Mouse (Mus musculus): ENCODE results near the gene Traf3ip2.

The Traf3ip2 gene

DNA sequence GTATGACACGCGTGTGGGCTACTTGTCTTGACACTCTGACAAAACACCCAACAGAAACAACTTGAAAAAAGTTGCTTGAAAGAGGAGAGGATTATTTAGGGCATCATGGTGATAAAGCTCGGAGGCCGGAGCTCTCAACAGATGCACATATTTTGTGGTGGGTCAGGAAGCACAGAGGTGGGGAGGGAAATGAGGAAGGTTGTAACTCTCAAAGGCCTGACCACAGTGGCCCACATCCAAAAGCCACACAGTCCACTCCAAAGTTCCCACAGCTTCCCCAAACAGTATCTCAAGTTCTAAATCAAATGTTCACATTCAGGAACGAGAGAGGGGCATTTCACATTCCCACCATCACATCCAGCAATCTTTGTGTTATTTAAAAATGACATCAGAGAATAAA lies 11.7 kb upstream of the Traf3ip2 start:
- DNase-seq = no peak

DNA sequence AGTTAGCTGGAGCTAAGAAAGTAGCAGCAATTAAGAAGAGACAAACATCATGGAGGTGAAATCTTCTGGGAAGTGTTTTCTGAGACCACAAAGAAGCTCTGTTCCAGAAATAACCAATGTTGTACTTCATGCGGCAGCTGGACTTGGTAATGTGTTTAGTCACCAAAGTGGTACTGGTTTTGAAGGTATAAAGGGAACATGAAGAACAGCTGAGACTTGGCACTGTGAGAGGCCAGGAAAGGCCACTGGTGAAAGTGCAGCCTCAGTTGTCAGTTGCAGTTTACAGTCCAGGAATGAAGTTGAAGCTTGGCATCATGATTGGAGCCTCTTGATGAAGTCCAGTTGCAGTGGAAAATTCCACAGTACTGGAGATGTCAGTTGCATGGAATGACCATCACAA lies 6.3 kb upstream of the Traf3ip2 start:
- DNase-seq = no peak

DNA sequence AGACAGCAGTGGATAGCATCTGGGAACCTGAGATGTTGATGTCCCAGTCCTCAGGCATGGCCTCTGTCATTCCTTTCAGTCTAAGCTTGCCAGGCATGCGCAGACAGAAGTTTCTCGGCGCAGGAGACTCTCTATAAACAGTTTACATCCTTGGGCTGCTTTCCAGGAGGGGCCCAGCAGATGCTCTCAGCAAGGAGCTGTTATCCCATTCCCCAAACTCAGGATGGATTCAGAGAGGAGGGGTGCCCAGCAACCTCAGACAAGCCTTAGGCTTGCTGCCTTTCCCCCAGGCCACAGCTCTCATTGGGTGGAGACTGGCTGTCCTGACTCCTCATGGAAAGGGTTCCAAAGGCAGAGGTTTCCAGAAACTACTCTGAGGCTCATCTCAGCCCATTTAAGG lies 1.5 kb upstream of the Traf3ip2 start:
- no peak for DNase-seq

DNA sequence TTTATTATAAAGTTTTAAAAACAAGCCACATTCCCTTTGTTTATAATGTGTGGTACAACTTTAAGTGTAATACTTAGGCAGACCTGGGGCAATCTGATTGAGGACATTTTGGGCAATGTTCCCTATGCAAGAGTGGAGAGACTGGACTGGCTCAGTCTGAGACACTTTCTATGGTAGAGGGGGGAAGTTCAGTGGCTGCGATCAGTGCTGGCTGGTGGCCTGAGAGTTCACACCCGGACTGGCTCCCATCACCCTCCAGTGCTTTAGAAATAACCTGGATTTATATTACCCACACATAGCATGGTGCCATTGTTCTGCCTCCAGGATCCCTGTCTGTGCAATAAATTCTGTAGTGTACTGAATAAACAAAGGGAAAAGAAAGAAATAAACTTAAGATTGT lies 603 bp upstream of the Traf3ip2 start:
- no peak for DNase-seq

DNA sequence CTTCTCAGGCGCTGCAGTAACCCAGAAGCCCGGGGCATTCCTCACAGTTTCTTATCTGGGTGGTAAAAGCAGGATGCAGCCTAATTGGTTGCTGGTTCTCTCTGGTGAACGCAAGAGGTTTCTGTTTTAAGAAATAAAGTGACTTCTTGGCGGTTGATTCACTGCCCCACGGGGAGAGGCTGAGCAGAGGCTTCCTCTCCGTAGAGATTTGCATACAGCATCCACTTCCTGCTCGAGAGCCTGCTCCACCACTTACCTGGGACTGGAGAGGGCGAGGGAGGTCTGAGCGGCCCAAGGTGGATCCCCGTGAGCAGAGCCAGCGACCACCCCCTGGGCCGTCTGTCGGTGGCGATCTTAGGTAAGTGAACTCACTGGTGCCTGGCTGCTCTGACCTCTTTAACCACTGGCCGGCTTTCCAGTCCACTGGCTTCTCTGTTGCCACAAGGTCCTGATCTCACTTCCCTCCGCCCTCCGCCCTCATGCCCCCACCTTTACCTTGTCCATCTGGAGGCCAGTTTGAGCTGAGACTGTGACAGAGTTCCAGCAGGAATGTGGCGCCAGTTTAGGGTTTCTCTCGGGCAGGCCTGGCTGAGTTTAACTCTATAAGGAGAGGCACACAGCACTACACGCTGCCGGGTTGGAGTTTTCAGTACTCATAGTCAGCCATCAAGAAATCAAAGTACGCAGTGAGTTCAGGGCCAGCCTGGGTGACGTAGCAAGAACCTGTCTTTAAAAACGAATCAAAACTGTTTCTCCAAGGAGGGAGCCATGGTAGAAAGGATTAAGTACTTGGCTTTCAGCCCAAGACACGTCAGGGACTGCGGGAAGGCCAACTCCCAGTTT lies 476 bp downstream of the Traf3ip2 start:
- peak; percentile 69 for DNase-seq

DNA sequence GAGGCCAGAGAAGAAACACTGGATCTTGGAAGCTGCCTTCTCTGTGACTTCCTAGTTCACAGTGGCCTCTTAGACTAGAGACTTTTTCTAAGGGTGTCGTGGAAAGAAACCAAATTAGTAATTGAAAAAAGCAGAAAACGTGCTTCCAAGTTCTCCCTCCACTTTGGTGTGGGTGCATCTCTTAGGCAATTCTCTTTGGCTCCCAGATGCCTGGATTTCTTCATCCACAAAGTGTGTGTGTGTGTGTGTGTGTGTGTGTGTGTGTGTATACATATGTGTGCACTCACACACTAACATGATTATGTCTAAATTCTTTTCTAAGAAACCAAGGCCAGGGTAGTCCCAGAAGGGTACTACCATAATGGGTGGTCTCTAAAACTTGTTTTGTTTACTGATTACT lies 1.2 kb downstream of the Traf3ip2 start:
- DNase-seq = no peak

DNA sequence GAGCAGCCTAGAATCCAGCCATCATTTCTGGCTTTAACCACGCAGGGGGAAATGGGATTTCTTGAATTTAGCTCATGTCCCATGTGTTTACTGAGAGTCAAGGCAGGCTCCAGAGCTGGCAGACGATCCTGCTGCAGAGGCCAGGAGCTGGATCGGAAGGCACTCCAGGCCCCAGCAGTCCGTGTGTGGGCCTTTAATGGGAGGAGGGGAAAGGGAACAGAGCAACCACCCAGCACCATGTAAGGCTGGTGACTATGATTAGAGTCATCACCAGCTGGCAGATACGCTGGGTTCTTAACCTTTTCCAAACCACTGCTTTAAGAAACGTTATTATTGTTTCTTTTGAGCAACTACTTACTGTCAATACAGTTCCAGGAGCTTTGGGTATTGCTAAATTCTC lies 1.9 kb downstream of the Traf3ip2 start:
- no peak for DNase-seq

DNA sequence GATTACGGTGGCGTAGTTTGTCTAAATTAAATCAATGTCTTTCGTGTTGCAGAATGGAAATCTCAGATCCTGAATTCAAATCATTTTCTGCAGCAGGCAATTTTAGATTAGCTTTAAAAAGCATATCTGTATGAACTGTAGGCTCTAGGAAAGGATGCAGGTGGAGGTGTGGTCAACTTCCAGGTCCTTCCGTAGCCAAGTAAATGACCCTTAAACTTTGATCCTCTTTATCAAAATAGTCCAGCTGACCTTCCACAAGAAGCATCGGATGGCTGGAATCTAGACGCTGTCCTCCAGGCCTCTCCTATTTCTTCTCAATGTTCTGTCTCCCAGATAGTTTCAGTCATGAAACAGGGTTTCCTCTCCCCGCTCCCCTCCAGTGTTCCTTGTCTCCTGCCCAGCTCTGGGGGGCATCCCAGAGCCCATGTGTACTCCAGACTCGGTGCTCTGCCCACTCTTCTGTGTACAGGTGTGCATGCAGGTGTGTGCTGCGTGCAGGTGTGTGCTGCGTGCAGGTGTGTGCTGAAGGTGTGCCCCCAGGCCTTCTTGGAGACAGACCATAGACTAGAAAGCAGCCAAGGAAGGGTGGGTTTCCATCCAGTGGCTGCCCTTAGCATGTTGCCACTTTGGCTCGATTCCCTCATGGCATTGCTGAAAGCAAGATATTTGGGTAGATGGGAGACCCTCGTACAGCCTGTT lies 2.9 kb downstream of the Traf3ip2 start:
- DNase-seq = no peak

DNA sequence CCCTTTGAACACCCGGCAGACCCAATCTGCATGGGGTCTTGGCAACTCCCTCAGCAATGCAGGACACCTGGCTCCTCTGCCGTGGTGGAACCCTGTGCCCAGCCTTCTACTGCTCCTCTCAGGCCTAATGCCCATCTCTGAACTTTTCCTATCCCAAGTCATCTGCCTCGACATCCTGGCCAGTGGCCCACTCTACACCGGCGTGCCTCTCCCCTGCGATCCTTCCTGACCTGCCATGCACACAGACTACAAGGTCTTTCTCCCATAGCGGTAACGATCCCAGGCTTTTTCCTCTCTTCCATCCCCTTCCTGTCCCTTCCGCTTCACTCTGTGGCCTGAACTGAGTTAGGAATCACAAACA lies 3.5 kb downstream of the Traf3ip2 start:
- DNase-seq = no peak

DNA sequence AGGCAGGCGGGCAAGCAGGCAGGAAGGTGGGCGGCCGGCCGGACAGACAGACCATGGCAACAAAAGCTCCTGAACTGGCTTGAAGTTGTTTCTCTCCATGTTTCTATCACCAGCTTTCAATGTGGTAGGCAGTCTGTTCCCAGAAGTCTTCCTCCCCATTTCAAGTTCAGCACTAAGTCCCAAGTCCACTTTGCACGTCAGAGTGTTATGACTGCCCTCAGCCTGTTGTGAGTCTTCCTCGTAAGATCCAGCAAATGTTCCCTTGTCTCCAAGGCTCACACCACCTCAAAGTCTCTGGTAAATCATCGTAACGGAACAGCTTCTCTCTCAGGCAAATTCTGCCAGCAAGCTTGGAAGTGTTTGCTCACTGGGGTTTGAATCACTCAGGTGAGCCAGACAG lies 3.9 kb downstream of the Traf3ip2 start:
- DNase-seq = no peak

DNA sequence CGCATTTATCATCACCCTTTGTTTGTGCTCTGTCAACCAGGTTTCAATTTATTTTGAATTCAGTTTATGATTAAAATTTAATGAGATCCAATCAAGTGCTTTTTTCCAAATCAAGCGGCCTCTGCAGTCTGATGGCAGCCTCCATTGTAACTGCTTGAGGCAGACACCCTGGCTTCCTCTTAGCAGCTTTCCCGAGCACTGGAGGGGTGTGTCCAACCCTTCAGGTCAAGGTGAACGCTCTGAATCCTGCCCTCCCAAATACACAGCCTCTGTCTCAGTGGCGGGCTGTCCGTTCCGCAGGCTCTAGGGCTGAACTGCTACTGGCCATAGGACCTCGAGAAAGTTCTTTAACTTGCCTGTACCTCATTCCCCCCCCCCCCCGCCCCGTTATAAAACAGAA lies 5.7 kb downstream of the Traf3ip2 start:
- DNase-seq = no peak

DNA sequence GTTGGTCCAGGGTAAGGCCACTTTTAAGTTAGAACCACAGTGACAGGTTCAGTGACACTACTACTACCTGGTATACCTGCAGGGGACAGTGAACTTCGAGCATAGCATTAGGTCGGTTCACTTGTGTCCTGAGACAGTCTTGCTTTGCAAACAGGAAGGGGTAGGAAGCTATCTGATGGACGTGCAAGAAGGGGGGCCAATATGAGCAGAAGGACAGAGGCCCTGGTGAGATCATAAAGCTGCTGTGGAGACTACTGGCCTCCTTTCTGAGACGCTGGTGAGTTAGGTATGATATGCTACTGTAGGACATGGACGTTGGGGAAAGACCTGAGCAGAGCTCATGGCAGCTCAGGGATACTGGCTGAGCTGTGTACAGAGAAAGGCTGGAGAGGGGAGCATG lies 7.9 kb downstream of the Traf3ip2 start:
- DNase-seq = no peak

DNA sequence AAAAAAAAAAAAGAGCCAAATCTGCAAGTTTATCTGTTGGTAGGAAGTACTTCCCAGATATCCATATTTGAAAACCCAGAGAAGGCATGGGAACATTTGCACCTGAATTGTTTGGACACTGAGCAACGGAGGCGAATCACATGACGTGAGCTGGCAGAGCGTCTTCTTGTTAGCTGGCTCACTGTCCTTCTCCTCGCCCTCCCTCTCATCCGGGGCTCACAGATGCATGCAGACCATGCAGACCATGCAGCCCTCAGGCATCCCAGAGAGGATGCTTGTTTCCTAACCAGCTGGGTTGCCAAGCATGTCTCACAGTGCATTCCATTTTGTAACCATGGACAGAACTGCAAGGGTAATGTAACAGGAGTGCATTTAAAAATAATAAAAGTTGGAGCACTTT lies 11.1 kb downstream of the Traf3ip2 start:
- no peak for DNase-seq

DNA sequence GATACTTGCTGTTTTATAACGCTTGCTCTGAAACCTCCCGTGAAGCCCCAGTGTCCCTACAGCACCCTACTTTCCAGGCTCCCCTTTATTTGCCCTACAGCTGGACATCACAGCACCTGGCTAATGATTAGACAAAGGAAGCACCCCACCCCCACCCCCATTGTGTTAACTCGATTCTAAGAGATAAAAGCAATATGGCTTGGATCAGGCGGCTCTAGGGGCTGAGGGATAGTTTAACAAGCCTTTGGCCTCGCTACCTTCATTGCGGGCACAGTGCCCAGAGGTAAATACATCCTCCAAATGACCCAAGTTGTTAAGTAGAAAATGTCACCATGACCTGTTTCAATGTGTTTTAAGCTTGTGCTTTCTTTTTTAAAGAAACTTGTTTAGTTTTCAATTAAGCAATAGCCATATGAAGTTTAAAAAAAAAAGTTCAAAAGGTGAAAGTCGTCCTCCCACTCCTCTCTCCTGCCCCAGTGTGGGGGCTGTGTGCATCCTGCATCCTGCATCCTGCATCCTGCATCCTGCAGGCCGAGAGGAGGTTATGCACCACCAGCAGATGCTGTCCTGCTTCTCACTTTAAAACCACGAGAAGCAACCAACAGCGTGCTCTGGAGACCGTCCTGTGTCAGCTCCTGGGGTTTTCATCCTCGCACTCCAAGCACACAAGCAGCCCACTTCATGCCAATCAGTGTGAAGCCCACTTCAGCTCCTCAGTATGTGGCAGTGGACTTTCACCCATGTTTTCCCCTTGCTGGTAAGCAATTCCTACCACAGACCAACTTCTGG lies 12.3 kb downstream of the Traf3ip2 start:
- no peak for DNase-seq

DNA sequence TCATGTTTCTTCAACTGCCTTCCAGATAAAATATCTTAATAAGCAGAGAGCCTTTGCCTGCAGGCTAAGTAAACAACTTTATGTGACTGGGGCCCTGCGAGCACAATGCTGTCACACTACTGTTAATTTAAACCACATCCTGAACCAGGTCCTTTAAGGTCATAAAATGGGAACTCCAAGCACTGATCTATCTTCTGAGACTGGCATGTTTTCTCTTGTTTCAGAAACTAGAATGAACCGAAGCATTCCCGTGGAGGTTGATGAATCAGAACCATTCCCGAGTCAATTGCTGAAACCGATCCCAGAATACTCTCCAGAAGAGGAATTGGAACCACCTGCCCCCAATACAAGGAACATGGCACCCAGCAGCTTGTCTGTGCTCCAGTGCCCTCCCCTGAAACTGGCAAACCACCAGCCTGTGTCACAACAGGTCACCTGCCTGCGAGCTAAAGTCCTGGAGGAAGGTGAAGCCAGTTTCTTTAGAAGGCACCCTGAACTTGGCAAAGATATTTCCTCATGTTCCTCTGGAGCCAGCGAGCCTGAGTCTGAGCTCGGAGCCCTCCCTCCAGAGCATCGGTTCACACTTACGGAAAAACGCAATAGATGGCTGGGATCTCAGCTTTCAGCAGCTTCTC lies 13.0 kb downstream of the Traf3ip2 start:
- no peak for DNase-seq

DNA sequence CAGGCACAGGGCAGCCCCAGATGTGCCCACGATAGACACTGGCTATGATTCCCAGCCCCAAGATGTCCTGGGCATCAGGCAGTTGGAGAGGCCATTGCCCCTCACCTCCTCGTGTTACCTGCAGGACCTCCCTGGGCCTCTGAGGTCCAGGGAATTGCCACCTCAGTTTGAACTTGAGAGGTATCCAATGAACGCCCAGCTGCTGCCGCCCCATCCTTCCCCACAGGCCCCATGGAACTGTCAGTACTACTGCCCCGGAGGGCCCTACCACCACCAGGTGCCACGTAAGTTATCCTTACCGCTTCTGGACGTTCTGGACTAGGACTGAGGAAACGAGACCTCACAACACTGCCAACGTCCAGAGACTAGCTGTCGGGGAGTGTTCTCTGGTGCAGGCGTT lies 13.6 kb downstream of the Traf3ip2 start:
- no peak for DNase-seq

DNA sequence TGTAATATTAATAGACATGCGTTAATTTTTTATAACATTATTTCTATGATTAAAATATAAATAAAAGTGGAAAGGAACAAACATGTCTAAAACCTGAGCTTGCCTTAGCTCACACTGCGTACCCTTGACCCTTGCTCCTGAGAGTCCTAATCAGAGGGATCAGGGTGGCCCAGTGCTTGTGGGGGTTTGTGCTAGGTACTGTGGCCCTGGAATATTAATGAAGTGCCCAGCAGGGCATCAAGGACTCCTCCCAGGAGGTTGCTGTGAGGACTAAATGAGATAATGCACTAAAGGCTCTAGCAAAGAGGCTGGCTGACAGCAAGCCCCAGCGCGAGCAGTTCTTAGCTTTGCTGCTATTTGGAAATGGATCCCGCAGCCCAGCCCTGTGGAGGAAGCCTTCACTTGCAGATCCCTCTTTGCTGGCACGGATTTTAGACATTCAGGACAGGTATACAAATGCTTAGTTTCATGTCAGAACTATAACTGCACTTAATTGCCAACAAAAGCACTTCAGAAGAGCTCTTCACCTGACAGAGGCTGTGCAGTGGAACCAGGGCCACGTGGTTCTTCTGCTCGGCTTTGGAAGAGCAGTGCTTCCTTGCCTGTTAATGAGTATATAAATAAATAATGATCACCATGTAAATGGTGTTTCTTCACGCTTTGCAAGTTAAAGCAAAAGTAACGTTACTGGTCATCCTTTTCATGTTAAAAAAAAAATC lies 16.2 kb downstream of the Traf3ip2 start:
- DNase-seq = no peak

DNA sequence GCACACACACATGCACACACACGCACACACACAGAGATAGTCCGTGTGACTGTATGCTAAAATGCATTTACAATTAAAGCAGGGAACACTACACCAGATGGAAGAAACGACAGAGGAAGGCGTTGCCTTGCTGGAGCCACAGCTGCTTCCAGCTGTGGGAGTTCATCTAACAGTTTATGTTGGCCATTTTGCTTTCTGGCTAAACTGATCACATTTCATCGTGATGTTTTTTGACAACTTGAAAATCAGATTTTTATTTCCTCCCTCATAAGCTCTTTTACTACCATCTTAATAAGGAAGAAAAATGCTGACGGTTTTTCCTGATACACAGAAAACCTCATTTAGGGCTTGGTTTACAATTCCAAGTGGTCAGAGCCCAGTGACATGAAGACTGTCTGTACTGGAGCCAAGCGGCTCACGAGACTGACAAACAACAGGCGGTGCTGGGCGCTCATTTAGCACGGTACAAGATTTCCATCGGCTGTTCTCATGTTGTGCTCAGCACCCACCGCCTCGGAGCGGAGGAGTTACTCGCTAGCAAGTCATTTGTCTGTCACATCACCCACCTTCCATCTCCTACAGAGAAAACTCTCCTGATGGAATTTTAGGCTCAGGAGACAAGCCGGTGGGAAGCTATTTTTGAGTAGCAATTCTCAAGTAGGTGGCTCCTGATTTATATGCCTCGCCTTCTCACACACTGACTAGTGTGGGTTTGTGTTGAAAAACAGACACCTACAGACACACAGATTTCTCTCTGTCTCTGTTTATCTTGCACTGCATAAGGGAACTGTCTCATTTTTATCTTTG lies 17.2 kb downstream of the Traf3ip2 start:
- no peak for DNase-seq

DNA sequence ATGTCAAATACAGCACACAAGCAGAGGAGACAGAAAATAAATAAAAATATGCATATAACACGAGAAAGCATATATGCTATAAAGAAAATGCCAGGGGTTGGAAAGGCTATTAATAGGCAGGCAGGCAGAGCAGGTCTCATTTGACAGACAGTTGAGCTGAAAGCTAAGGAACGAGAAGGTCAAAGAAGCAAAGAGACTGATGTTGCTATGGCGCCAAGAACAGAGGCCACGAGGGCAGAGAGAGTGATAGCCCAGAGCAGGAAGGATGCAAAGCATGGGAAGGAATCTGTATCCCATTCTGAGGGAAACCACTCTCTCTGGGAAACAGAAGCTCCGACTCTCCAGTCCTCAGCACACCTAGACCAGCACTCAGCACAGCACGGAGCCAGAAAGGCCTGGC lies 18.1 kb downstream of the Traf3ip2 start:
- DNase-seq = no peak

DNA sequence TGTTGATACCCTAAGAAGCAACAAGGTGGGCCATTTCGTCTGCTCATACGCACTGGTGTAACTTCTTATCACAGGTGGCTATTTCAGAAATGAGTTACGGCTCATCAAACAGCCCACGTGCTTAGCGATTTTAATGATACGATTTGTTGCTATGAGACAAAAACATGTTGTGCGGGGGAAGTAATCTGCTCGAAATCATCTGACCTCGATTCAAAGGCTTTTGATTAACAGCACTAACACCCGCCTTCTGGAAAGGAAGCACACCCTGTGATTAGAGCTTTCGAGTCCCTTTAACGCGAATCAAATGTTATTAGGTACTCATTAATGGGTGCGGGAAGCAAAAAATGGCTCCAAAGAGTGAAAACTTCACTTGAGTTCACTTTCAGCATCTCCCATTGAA lies 18.9 kb downstream of the Traf3ip2 start:
- no peak for DNase-seq

DNA sequence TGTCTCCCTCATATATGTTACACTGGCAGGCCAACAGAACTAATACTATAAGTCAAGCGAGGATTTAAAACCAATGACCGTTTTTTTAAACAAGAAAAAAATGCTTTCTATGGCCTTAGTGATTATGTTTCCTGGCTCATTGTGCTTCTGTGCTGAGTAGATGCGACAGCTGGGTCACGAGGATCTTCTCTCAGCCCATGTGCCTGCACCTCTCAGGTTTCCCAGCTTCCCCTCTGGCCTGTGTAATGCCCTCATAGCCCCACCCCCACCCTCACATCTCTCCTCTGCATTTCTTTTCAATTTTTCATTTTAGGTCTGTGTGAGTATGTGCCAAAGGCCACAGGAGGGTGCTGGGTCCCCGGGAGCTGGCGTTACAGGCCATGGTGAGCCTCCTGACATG lies 20.6 kb downstream of the Traf3ip2 start:
- DNase-seq = no peak

All from thymus, postnatal 4 days (tissue).